In the genomic region with DNA sequence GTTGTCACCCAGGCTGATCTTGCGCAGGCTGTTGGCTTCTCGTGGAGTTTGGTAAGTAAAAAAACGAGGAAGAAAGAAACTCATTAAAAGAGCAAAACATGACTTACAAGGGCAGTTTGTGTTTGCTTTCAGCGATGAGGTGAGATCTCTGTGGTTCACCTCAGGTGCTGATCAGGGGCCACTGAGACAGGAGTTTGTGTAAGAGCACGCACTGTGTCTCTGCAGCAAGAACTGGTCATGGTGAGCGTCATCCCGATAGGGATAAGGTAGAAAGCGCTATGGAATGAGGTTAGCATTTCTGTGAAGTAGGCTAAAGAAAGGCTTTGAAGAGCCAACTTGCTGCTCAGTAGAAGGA, we compare ENCODE assay signal across 8 mouse cellular contexts. TPM values are rescaled to one million over a fixed set of nuclear protein-coding genes. Genes with fewer than 3 reads are reported as not detected.
DNase-seq lines count a peak whose midpoint lies in the region; ATAC-seq lines count a peak whose summit lies in the region.

No protein-coding gene starts in this region.

- H3K27me3 ChIP-seq in forebrain, embryonic 12.5 days, result no peaks in the 10 kb centered on the region
- no peaks in the 10 kb centered on the region for H3K27me3 ChIP-seq in liver, embryonic 12.5 days (replicated peaks)

- 0% methylated on average over 8 of the region's 8 CpGs for WGBS in forebrain, embryonic 12.5 days
- under 1% methylated on average over 8 of the region's 8 CpGs for WGBS in liver, embryonic 12.5 days (ENCODE audit: insufficient replicate concordance)

- peaks cover 19% of the 10 kb centered on the region for H3K4me1 ChIP-seq in forebrain, embryonic 12.5 days
- H3K4me1 ChIP-seq in liver, embryonic 12.5 days, result peaks cover 21% of the 10 kb centered on the region

- H3K4me2 ChIP-seq in forebrain, embryonic 12.5 days, result peak overlapping the region; percentile 74
- peak overlapping the region; percentile 81 for H3K4me2 ChIP-seq in liver, embryonic 12.5 days

- H3K9me3 ChIP-seq in forebrain, embryonic 12.5 days, result no peaks in the 10 kb centered on the region
- H3K9me3 ChIP-seq in liver, embryonic 12.5 days (replicated peaks), result no peaks in the 10 kb centered on the region

- H3K4me3 ChIP-seq in forebrain, embryonic 12.5 days (replicated peaks), result peak overlapping the region; percentile 80
- H3K4me3 ChIP-seq in liver, embryonic 12.5 days, result peak overlapping the region; percentile 85

- no peaks in the 10 kb centered on the region for H3K36me3 ChIP-seq in forebrain, embryonic 12.5 days (replicated peaks)
- H3K36me3 ChIP-seq in liver, embryonic 12.5 days, result peaks cover 10% of the 10 kb centered on the region

- peak overlapping the region; percentile 76 for H3K9ac ChIP-seq in forebrain, embryonic 12.5 days
- peak overlapping the region; percentile 83 for H3K9ac ChIP-seq in liver, embryonic 12.5 days

- DNase-seq in cerebellum, adult 11-12 months, result no peak
- DNase-seq in 3T3-L1 (ENCODE audit: low read depth, low spot score), result peak; percentile 53
- no peak for DNase-seq in right cerebral cortex, postnatal 25 days
- no peak for DNase-seq in kidney, adult 9 months
- DNase-seq in urinary bladder, postnatal 25 days (ENCODE audit: low spot score), result no peak

- 0 out of 2 replicates have a peak, but pooled peaks have one; percentile 43 for ATAC-seq in cerebellum, adult (ENCODE audit: insufficient number of reproducible peaks, low FRiP score, low TSS enrichment)
- ATAC-seq in forebrain, embryonic 12.5 days (ENCODE audit: low FRiP score), result peak; percentile 63
- ATAC-seq in liver, embryonic 12.5 days, result peak; percentile 74

- peak overlapping the region; percentile 83 for H3K27ac ChIP-seq in forebrain, embryonic 12.5 days
- H3K27ac ChIP-seq in liver, embryonic 12.5 days, result peak overlapping the region; percentile 88

RNA-seq across cellular contexts. Expression of gene Cox10, which starts 0.4 kb away (rescaled TPM):
- 21.9 and 22.4 TPM in 2 replicates for polyA plus RNA-seq in forebrain, embryonic 12.5 days (2016; fragmentation: Nextera tagmentation; extraction: Ambion mirVana)
- polyA plus RNA-seq in liver, embryonic 12.5 days (2016; fragmentation: Nextera tagmentation; extraction: Ambion mirVana), result 13.5 and 13.7 TPM in 2 replicates
